Mouse (Mus musculus) left cerebral cortex, adult 6 months (tissue): Measurements from ENCODE around the gene Isca1. TPM values are rescaled to one million over a fixed set of nuclear protein-coding genes. Genes with fewer than 3 reads are reported as not detected.

Experiments
- long read RNA-seq, 2 experiments: library from polyadenylated mRNA; unstranded; transcript quantifications; one replicate each; pipeline ENCODE4 v2.0.0; 2019 to 2020
- polyA plus RNA-seq: library from polyadenylated mRNA; unstranded; fragments of <200 nt; fragmentation: Nextera tagmentation; gene quantifications from 2 replicates; pipeline ENCODE4 v1.2.3, GENCODE M21; 2021

Gene Isca1
- polyA plus RNA-seq = 314 and 339 TPM in 2 replicates
- long read RNA-seq, experiment 1, full-length matches to known transcripts = 2,291 of 2,329 reads
- long read RNA-seq, experiment 1, partial matches to known transcripts = 22 of 2,329 reads
- long read RNA-seq, experiment 1, other reads (novel, unspliced or antisense) = 16 of 2,329 reads
- long read RNA-seq, experiment 2, transcript Isca1-201 (4 exons, 1,942 nt) = major isoform, 587 of 636 reads
- long read RNA-seq, experiment 2, transcript Isca1-205 (1 exons, 3,280 nt) = minor isoform, 34 of 636 reads
- long read RNA-seq, experiment 2, partial matches to known transcripts = 9 of 636 reads
- long read RNA-seq, experiment 2, other reads (novel, unspliced or antisense) = 4 of 636 reads

DNA sequence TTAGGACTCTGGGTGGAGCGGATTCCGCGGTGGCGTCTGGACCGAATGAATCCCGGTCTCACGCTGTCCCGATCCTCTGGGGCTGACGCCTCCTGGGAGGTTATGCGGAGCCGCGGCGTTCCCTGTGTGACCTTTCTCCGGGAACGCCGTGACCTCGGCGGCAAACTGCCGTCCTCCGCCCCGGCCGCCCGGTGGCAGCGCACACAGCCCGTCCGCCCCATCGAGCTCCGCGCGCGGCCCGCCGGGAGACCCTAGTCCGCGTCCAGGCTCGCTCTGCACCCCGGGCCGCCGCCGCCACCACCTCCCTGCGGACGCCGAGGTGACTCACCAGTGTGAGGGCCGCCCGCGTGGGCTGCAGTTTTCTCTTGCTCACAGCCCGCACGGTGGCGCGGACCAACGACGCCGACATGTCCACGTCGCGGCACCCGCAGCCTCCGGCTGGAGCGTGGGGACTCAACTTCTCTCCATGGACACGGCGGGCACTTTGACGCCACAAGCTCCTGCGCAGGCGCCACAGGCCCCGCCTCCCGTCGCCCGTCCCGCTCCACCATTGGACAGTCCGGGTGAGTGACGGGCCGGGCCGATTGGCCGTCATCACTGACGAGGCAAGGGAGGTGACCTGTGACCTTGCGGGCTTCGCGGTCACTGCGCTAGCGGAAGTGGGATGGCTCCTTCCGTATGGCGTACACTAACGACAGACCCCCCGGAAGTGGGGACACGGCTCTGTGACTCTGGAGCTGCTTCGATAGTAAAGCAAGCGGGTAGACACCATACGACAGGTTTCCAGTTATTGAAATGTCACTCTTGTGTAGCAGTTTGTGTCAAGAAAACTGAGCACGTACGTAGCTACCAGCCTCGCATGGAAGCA lies at the start of gene Isca1:
Isca1 (minus strand) TSS at position 515 of the 868 bp plus-strand sequence.

DNA sequence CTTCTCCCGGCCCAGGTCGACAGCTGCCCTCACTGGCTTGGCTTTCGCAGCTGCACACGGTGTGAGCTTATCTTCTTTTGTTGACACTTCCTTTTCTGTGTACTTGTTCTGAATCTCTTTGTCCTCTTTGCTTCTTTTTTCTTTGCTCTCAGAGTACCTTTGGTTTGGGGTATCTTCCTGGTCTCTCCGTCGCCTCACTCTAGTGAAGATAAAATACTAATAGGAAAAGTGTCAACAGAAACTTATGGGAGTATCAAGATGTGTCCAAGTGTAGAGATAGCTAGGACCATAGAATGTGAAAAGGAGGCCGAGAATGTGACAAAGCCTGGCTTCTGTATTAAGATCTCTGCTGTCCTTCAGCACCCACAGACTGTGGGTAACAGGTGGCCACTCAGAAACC lies 12.5 kb upstream of the Isca1 start, which contains the start of gene Gm49354:
Gm49354 (minus strand) TSS at position 101 of the 400 bp plus-strand sequence.

DNA sequence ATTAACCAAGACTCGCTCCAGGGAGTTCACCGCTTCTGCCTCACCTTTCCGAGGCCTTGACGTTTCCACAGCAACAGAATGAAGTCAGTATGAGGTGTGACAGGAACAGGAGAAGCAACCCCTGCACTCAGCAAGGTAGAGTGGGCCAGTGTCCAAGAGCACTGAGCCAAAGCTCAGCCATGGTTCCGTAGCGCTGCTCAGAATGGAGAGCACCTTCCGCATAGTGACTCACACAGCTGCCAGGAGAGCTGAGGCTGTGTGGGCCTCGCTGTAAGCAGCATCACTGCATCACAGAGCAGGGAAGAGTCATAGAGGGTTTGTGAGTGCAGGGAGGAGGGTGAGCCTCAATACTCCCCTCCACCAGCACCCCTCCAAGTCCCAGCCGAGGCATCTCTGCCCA lies 22.9 kb downstream of the Isca1 start, which contains the start of gene 1700014D04Rik:
1700014D04Rik (minus strand) TSS at position 42 of the 400 bp plus-strand sequence.

DNA sequence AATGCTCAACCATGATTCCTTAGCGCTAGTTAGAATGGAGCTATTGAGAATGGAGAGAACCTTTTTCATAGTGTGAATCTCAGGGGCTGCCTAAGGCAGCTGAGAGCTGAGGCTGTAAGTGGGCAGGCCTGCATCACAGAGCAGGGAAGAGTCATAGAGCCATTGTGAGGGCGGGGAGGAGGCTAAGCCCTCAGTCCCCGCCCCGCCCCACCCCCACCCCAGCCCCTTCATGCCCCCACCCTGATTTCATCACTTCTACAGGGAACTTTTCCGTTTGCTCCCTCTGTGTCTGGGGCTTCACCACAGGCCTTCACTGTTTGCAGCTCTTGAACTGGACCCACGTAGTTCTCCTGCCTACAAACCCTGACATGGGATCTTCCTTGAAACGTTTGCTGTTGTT lies 38.0 kb downstream of the Isca1 start, which contains the start of gene Spata31d1d:
Spata31d1d (minus strand) TSS at position 101 of the 400 bp plus-strand sequence.

DNA sequence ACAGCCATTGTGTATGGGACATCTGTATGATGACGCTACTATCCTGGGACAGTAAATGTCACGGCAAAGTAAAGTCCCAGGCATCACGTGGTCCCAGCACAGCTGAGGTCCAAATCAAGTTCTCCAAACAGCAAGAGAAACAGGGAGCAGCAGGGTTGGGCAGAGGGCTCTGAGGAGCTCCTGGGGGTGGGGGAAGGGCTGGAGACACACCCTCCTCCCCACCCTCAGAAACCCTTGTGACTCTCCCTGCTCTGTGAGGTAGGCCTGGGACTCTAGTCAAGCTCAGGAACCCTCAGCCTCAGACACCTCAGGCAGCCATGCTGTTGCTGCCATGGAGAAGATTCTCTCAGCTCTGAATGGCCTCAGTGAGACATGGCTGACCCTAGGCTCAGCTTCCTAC lies 57.6 kb downstream of the Isca1 start, which contains the start of gene Spata31d1b:
Spata31d1b (plus strand) TSS at position 301 of the 400 bp plus-strand sequence.

DNA sequence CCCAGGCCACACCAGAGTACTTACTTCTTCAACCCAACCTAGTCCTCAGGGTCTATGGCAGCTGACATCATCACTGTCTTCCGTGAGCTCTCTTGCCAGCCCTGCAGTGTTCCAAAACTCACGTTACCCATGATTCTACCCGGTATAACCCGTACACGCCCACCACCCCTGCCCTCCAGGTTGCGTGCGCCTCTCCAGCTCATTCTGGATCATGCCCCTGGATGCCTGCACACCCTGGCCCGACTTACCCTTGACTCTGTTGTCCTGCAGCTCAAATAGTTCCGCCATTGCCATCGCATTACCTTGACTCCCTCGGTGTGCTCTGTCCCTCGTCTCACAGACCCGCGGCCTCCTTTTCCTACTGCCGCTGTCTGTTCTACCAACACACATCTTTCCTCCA lies 59.4 kb downstream of the Isca1 start, which contains the start of gene Spata31d1a:
Spata31d1a (minus strand) TSS at position 101 of the 400 bp plus-strand sequence.

Other genes with a start within 250 kb of the Isca1 start
- gene Agtpbp1, start 184.6 kb downstream of the Isca1 start, polyA plus RNA-seq = 105 and 125 TPM in 2 replicates
- 33.7 and 43.0 TPM in 2 replicates for gene Naa35, start 184.6 kb downstream of the Isca1 start, polyA plus RNA-seq
- gene Golm1, start 94.0 kb downstream of the Isca1 start, polyA plus RNA-seq = 11.2 and 12.9 TPM in 2 replicates
- gene 4921517D22Rik, start 75.7 kb downstream of the Isca1 start, polyA plus RNA-seq = not detected in 2 replicates
- gene Spata31d1a, start 59.5 kb downstream of the Isca1 start, polyA plus RNA-seq = not detected in 2 replicates
- not detected in 2 replicates for gene Spata31d1b, start 57.5 kb downstream of the Isca1 start, polyA plus RNA-seq
- not detected in 2 replicates for gene Spata31d1d, start 38.1 kb downstream of the Isca1 start, polyA plus RNA-seq
- 0.45 and 0.50 TPM in 2 replicates for gene 1700014D04Rik, start 23.1 kb downstream of the Isca1 start, polyA plus RNA-seq
- not detected in 2 replicates for gene Gm49354, start 12.4 kb upstream of the Isca1 start, polyA plus RNA-seq
- 14.7 and 18.7 TPM in 2 replicates for gene Tut7, start 53.3 kb upstream of the Isca1 start, polyA plus RNA-seq